ENCODE assay signal across 18 mouse cellular contexts in genomic region chr1:120767054-120767453, GRCm38 (mm10).
"Had no signal": no experiment of that assay in that cellular context is flagged by ENCODE, and none has a peak within 500 bp of the region (broad histone marks: within the 10 kb centered on the region; RNA-seq: fewer than 3 reads in every experiment).

No protein-coding gene starts in this region.

- H3K27me3 ChIP-seq: lung, embryonic 15.5 days; midbrain, embryonic 12.5 days; neural tube, embryonic 13.5 days; neural tube, embryonic 15.5 days had no signal

- H3K4me1 ChIP-seq: lung, embryonic 15.5 days; midbrain, embryonic 12.5 days; neural tube, embryonic 13.5 days; neural tube, embryonic 15.5 days had no signal

- H3K27ac ChIP-seq: lung, embryonic 15.5 days; midbrain, embryonic 10.5 days; midbrain, embryonic 12.5 days; neural tube, embryonic 13.5 days; neural tube, embryonic 15.5 days had no signal

- ATAC-seq: midbrain, embryonic 16.5 days had no signal

- H3K4me2 ChIP-seq: lung, embryonic 15.5 days; midbrain, embryonic 12.5 days; neural tube, embryonic 13.5 days; neural tube, embryonic 15.5 days had no signal

- H3K36me3 ChIP-seq: lung, embryonic 15.5 days; midbrain, embryonic 10.5 days; midbrain, embryonic 12.5 days; neural tube, embryonic 13.5 days; neural tube, embryonic 15.5 days had no signal

- H3K9me3 ChIP-seq: lung, embryonic 15.5 days; midbrain, embryonic 10.5 days; midbrain, embryonic 12.5 days; neural tube, embryonic 13.5 days; neural tube, embryonic 15.5 days had no signal

- H3K9ac ChIP-seq: lung, embryonic 15.5 days; midbrain, embryonic 12.5 days; neural tube, embryonic 13.5 days; neural tube, embryonic 15.5 days had no signal

- DNase-seq: lung, adult 18-20 months; lung, postnatal 10 days; lung, postnatal 4 days; midbrain, embryonic 14.5 days; retina, postnatal 1 day; right cerebral cortex, adult 18-20 months; right cerebral cortex, postnatal 25 days; right cerebral cortex, postnatal 4 days; spleen, adult 18-20 months; thymus, adult 2 months; thymus, postnatal 25 days had no signal

- H3K4me3 ChIP-seq: lung, embryonic 15.5 days; midbrain, embryonic 10.5 days; midbrain, embryonic 12.5 days; myocyte; neural tube, embryonic 13.5 days; neural tube, embryonic 15.5 days had no signal
